Mouse (Mus musculus) G1E (cell line): Measurements from ENCODE around the gene Rarg. TPM values are rescaled to one million over a fixed set of nuclear protein-coding genes. Genes with fewer than 3 reads are reported as not detected.

Experiments used
- ATAC-seq: 2 replicates; pipeline ENCODE4 v1.8.0; 2016; ENCODE audit warnings: mild to moderate bottlenecking; ENCODE audit not compliant: insufficient number of reproducible peaks, poor library complexity, low FRiP score, severe bottlenecking; ENCODE audit errors: extremely low read depth
- DNase-seq: peaks from one replicate; pipeline ENCODE4 v3.0.0; 2012; ENCODE audit warnings: low spot score
- H3K27me3 ChIP-seq: 2 replicates; pipeline ENCODE4 v1.6.1; 2012; ENCODE audit warnings: mild to moderate bottlenecking, low read length, inconsistent platforms; ENCODE audit not compliant: insufficient read depth
- H3K36me3 ChIP-seq: replicated peaks from 2 replicates; pipeline ENCODE3; 2012; ENCODE audit warnings: mild to moderate bottlenecking, inconsistent platforms
- H3K4me1 ChIP-seq: 2 replicates; pipeline ENCODE4 v1.6.1; 2012; ENCODE audit warnings: low read depth, low read length, inconsistent platforms, mixed read lengths; ENCODE audit not compliant: insufficient read depth
- H3K4me3 ChIP-seq: 2 replicates; pipeline ENCODE4 v1.5.1; 2012; ENCODE audit warnings: low read depth, mild to moderate bottlenecking, inconsistent platforms, low read length, moderate library complexity, mixed read lengths
- H3K9me3 ChIP-seq: replicated peaks from 2 replicates; pipeline ENCODE4 v1.6.1; 2012; ENCODE audit warnings: inconsistent platforms
- CTCF ChIP-seq: IDR thresholded peaks from 2 replicates; pipeline ENCODE4 v1.5.1; 2012; ENCODE audit warnings: low read depth, low read length, inconsistent platforms, mixed read lengths
- GATA1 ChIP-seq: IDR thresholded peaks from 2 replicates; pipeline ENCODE4 v1.6.1; 2012; ENCODE audit warnings: borderline replicate concordance, low read length, inconsistent platforms, mixed read lengths
- GATA2 ChIP-seq: IDR thresholded peaks from 2 replicates; pipeline ENCODE4 v1.6.1; 2012; ENCODE audit warnings: low read depth, low read length, inconsistent platforms, borderline replicate concordance
- POLR2AphosphoS5 ChIP-seq: IDR thresholded peaks from 2 replicates; pipeline ENCODE4 v1.6.1; 2012; ENCODE audit warnings: low read depth, low read length, inconsistent platforms; ENCODE audit not compliant: insufficient replicate concordance
- TAL1 ChIP-seq: conservative IDR thresholded peaks from 2 replicates; pipeline ENCODE4 v1.6.1; 2012; ENCODE audit warnings: low read depth, low read length, inconsistent platforms, mixed read lengths
- polyA plus RNA-seq: library from polyadenylated mRNA; stranded (reverse); fragments of >175 nt; gene quantifications from 2 replicates; pipeline ENCODE4 v1.2.3, GENCODE M21; 2012
- total RNA-seq, 2 experiments: library from RNA; stranded (forward) in 1 of 2; stranded (reverse) in 1 of 2; fragments of 200-1000 nt in 1 of 2; fragments of >200 nt in 1 of 2; fragmentation: Nextera tagmentation in 1 of 2; gene quantifications; 2 replicates each; pipeline ENCODE4 v1.2.3; 2014 to 2017

Rarg gene
- total and polyA plus RNA-seq, 3 experiments = 1.9 to 3.4 (median 2.2) TPM

GRCm38 (mm10) chr15:102258581-102259253, 1.4 kb upstream of the Rarg start:
- ATAC-seq (no peak), DNase-seq (no peak)
- peaks cover 88% of the 10 kb centered on the region for H3K27me3 ChIP-seq
- no peaks in the 10 kb centered on the region for H3K9me3 ChIP-seq
- H3K4me3 ChIP-seq = no peak overlapping the region
- TF ChIP-seq CTCF (no peak), GATA2 (no peak), POLR2AphosphoS5 (no peak), GATA1 (no peak), TAL1 (no peak)
- H3K36me3 ChIP-seq = no peaks in the 10 kb centered on the region
- H3K4me1 ChIP-seq = peaks cover 48% of the 10 kb centered on the region

- H3K9me3 ChIP-seq = no peaks in the 10 kb centered on the region
- H3K36me3 ChIP-seq = no peaks in the 10 kb centered on the region
- H3K4me1 ChIP-seq = peaks cover 53% of the 10 kb centered on the region
- H3K4me3 ChIP-seq = peak overlapping the region; percentile 68; the same call in 1 of the 2 replicates
- no peak for TF ChIP-seq GATA2
- TF ChIP-seq CTCF = no peak
- no peak for TF ChIP-seq TAL1
- no peak for TF ChIP-seq GATA1
- TF ChIP-seq POLR2AphosphoS5 = no peak
- ATAC-seq (no peak), DNase-seq (no peak)
- peaks cover 86% of the 10 kb centered on the region for H3K27me3 ChIP-seq
These were observed 756 bp upstream of the Rarg start for GRCm38 (mm10) chr15:102258076-102258470.

GRCm38 (mm10) chr15:102256431-102257201, 701 bp downstream of the Rarg start:
- Histone ChIP-seq H3K36me3 (no peaks in the 10 kb centered on the region), H3K4me3 (peak overlapping the region; percentile 68), H3K27me3 (peaks cover 86% of the 10 kb centered on the region), H3K4me1 (peaks cover 52% of the 10 kb centered on the region), H3K9me3 (no peaks in the 10 kb centered on the region)
- DNase-seq (no peak), ATAC-seq (no peak)
- no peak for TF ChIP-seq GATA2
- TF ChIP-seq CTCF = no peak
- no peak for TF ChIP-seq POLR2AphosphoS5
- TF ChIP-seq TAL1 = no peak
- TF ChIP-seq GATA1 = no peak

- Histone ChIP-seq H3K4me1 (peaks cover 51% of the 10 kb centered on the region), H3K27me3 (peaks cover 91% of the 10 kb centered on the region), H3K36me3 (no peaks in the 10 kb centered on the region), H3K9me3 (no peaks in the 10 kb centered on the region), H3K4me3 (no peak overlapping the region)
- TF ChIP-seq CTCF (no peak), TAL1 (no peak), GATA2 (no peak), POLR2AphosphoS5 (no peak)
- ATAC-seq (no peak), DNase-seq (no peak)
These were observed 1.6 kb downstream of the Rarg start for GRCm38 (mm10) chr15:102255547-102256255.

- no peak for TF ChIP-seq TAL1
- no peak for TF ChIP-seq POLR2AphosphoS5
- no peak for TF ChIP-seq GATA1
- no peak for TF ChIP-seq GATA2
- TF ChIP-seq CTCF = no peak
- no peak for DNase-seq
- no peak for ATAC-seq
- Histone ChIP-seq H3K27me3 (peaks cover 93% of the 10 kb centered on the region), H3K4me1 (peaks cover 66% of the 10 kb centered on the region), H3K36me3 (no peaks in the 10 kb centered on the region), H3K9me3 (no peaks in the 10 kb centered on the region), H3K4me3 (no peak overlapping the region)
These were observed 6.8 kb downstream of the Rarg start for GRCm38 (mm10) chr15:102250521-102250920.

GRCm38 (mm10) chr15:102249967-102250366, 7.3 kb downstream of the Rarg start:
- Histone ChIP-seq H3K27me3 (peaks cover 93% of the 10 kb centered on the region), H3K9me3 (no peaks in the 10 kb centered on the region), H3K4me1 (peaks cover 66% of the 10 kb centered on the region), H3K4me3 (no peak overlapping the region), H3K36me3 (no peaks in the 10 kb centered on the region)
- ATAC-seq (no peak), DNase-seq (no peak)
- TF ChIP-seq POLR2AphosphoS5 (no peak), GATA1 (no peak), GATA2 (no peak), CTCF (no peak), TAL1 (no peak)
